9 mouse cellular contexts compared by ENCODE assay signal in genomic region chr13:73831486-73831885, GRCm38 (mm10). TPM values are rescaled to one million over a fixed set of nuclear protein-coding genes. Genes with fewer than 3 reads are reported as not detected.
DNase-seq lines count a peak whose midpoint lies in the region; ATAC-seq and TF ChIP-seq lines count a peak whose summit lies in the region.
"Had no signal": no experiment of that assay in that cellular context is flagged by ENCODE, and none has a peak within 500 bp of the region (broad histone marks: within the 10 kb centered on the region; RNA-seq: fewer than 3 reads in every experiment).

No protein-coding gene starts in this region.

- ATAC-seq in intestine, embryonic 14.5 days (replicated peaks; ENCODE audit: low FRiP score, low TSS enrichment, low read depth): 0 out of 2 replicates have a peak, but pooled peaks have one; percentile 36
- no peak for ATAC-seq in liver, embryonic 11.5 days (replicated peaks; ENCODE audit: low FRiP score)
- ATAC-seq in neural tube, embryonic 12.5 days (ENCODE audit: low FRiP score, low read depth): peak; percentile 25; the same call in 1 of the 2 replicates

- H3K36me3 ChIP-seq in testis, adult 2 months (ENCODE audit: control insufficient read depth, insufficient read depth, low read length): no peaks in the 10 kb centered on the region
- H3K36me3 ChIP-seq in forebrain, embryonic 10.5 days (replicated peaks): no peaks in the 10 kb centered on the region
- no peaks in the 10 kb centered on the region for H3K36me3 ChIP-seq in intestine, embryonic 14.5 days (ENCODE audit: control insufficient read depth, insufficient read depth, low read length)
- no peaks in the 10 kb centered on the region for H3K36me3 ChIP-seq in liver, embryonic 11.5 days (ENCODE audit: control insufficient read depth, insufficient read depth, low read length)
- H3K36me3 ChIP-seq in neural tube, embryonic 12.5 days: no peaks in the 10 kb centered on the region

- H3K27me3 ChIP-seq in testis, adult 2 months (ENCODE audit: control insufficient read depth, insufficient read depth, low read length): no peaks in the 10 kb centered on the region
- H3K27me3 ChIP-seq in forebrain, embryonic 10.5 days (ENCODE audit: poor library complexity, severe bottlenecking): no peaks in the 10 kb centered on the region
- H3K27me3 ChIP-seq in intestine, embryonic 14.5 days (replicated peaks; ENCODE audit: control insufficient read depth, insufficient read depth, low read length): no peaks in the 10 kb centered on the region
- H3K27me3 ChIP-seq in liver, embryonic 11.5 days (replicated peaks; ENCODE audit: control insufficient read depth, insufficient read depth, low read length): no peaks in the 10 kb centered on the region
- no peaks in the 10 kb centered on the region for H3K27me3 ChIP-seq in neural tube, embryonic 12.5 days (replicated peaks)

- H3K27ac ChIP-seq in testis, adult 2 months (ENCODE audit: control insufficient read depth, insufficient read depth, low read depth, low read length): no peak overlapping the region
- H3K27ac ChIP-seq in forebrain, embryonic 10.5 days: no peak overlapping the region
- H3K27ac ChIP-seq in intestine, embryonic 14.5 days (ENCODE audit: low read depth): no peak overlapping the region
- no peak overlapping the region for H3K27ac ChIP-seq in liver, embryonic 11.5 days (ENCODE audit: low read depth, low read length)
- no peak overlapping the region for H3K27ac ChIP-seq in neural tube, embryonic 12.5 days

- TF ChIP-seq CTCF in testis, adult 2 months (IDR thresholded peaks at IDR 0.05; ENCODE audit: control insufficient read depth, insufficient read depth, insufficient replicate concordance, low read depth, low read length): peak; percentile 44; the same call in 1 of the 2 replicates

- H3K4me2 ChIP-seq in intestine, embryonic 14.5 days (ENCODE audit: low read length): no peak overlapping the region
- H3K4me2 ChIP-seq in liver, embryonic 11.5 days: no peak overlapping the region
- H3K4me2 ChIP-seq in neural tube, embryonic 12.5 days (replicated peaks): no peak overlapping the region

- H3K9ac ChIP-seq in intestine, embryonic 14.5 days (ENCODE audit: low read length): no peak overlapping the region
- H3K9ac ChIP-seq in liver, embryonic 11.5 days (ENCODE audit: low read depth, low read length): no peak overlapping the region
- H3K9ac ChIP-seq in neural tube, embryonic 12.5 days: no peak overlapping the region

- no peaks in the 10 kb centered on the region for H3K9me3 ChIP-seq in forebrain, embryonic 10.5 days
- H3K9me3 ChIP-seq in intestine, embryonic 14.5 days (ENCODE audit: control insufficient read depth, low read length): no peaks in the 10 kb centered on the region
- no peaks in the 10 kb centered on the region for H3K9me3 ChIP-seq in liver, embryonic 11.5 days (ENCODE audit: control insufficient read depth, low read length)
- H3K9me3 ChIP-seq in neural tube, embryonic 12.5 days: no peaks in the 10 kb centered on the region

- peaks cover 2% of the 10 kb centered on the region; the same call in 1 of the 2 replicates for H3K4me1 ChIP-seq in testis, adult 2 months (ENCODE audit: control insufficient read depth, insufficient read depth, low read length)
- H3K4me1 ChIP-seq in forebrain, embryonic 10.5 days: peaks cover 19% of the 10 kb centered on the region
- H3K4me1 ChIP-seq in intestine, embryonic 14.5 days (replicated peaks; ENCODE audit: control insufficient read depth, insufficient read depth, low read length): no peaks in the 10 kb centered on the region; the same call in 1 of the 2 replicates
- no peaks in the 10 kb centered on the region for H3K4me1 ChIP-seq in liver, embryonic 11.5 days (replicated peaks; ENCODE audit: control insufficient read depth, insufficient read depth, low read length)
- peaks cover 6% of the 10 kb centered on the region; the same call in 1 of the 2 replicates for H3K4me1 ChIP-seq in neural tube, embryonic 12.5 days

- no peak for TF ChIP-seq POLR2A in testis, adult 2 months (IDR thresholded peaks at IDR 0.05; ENCODE audit: control insufficient read depth, low read depth, low read length)

- 2% methylated on average over 2 of the region's 2 CpGs for WGBS in forebrain, embryonic 10.5 days
- 1% methylated on average over 2 of the region's 2 CpGs for WGBS in intestine, embryonic 14.5 days
- WGBS in liver, embryonic 11.5 days: 3% methylated on average over 2 of the region's 2 CpGs
- WGBS in neural tube, embryonic 12.5 days: 3% methylated on average over 2 of the region's 2 CpGs

- DNase-seq in testis, postnatal 14 days (ENCODE audit: low spot score): no peak
- DNase-seq in brain, adult 2 months (ENCODE audit: low read depth, low spot score): peak; percentile 61
- peak; percentile 68 for DNase-seq in forebrain, embryonic 10.5 days (ENCODE audit: extremely low spot score, low spot score)
- DNase-seq in intestine, embryonic 14.5 days (ENCODE audit: low spot score): peak; percentile 87
- peak; percentile 51 for DNase-seq in liver, embryonic 11.5 days (ENCODE audit: low spot score)
- DNase-seq in thymus, postnatal 25 days: peak; percentile 59

- no peak overlapping the region for H3K4me3 ChIP-seq in testis, adult 2 months (ENCODE audit: control insufficient read depth, low read depth, low read length)
- H3K4me3 ChIP-seq in forebrain, embryonic 10.5 days: no peak overlapping the region
- H3K4me3 ChIP-seq in intestine, embryonic 14.5 days (ENCODE audit: low read depth, low read length): no peak overlapping the region
- no peak overlapping the region for H3K4me3 ChIP-seq in liver, embryonic 11.5 days (ENCODE audit: low read depth, low read length)
- no peak overlapping the region for H3K4me3 ChIP-seq in neural tube, embryonic 12.5 days
- H3K4me3 ChIP-seq: myocyte had no signal

RNA-seq across cellular contexts. Expression of gene Nkd2, which starts 15.9 kb away (rescaled TPM):
- polyA plus RNA-seq in testis, adult 2 months (2012; rRNA removed): 3.8 and 4.5 TPM in 2 replicates
- polyA plus RNA-seq in forebrain, embryonic 10.5 days (2016; fragmentation: Nextera tagmentation; extraction: Ambion mirVana): 15.9 and 16.3 TPM in 2 replicates
- 3.9 and 4.2 TPM in 2 replicates for polyA plus RNA-seq in intestine, embryonic 14.5 days (2014; fragmentation: Nextera tagmentation; extraction: Ambion mirVana)
- 0.81 and 1.4 TPM in 2 replicates for polyA plus RNA-seq in liver, embryonic 11.5 days (2014; fragmentation: Nextera tagmentation; extraction: Ambion mirVana)
- 10.9 and 12.6 TPM in 2 replicates for polyA plus RNA-seq in neural tube, embryonic 12.5 days (2016; fragmentation: Nextera tagmentation; extraction: Ambion mirVana)
